Mouse (Mus musculus) hindbrain, embryonic 10.5 days (tissue): ENCODE data around the gene Exoc1. TPM values are rescaled to one million over a fixed set of nuclear protein-coding genes. Genes with fewer than 3 reads are reported as not detected.

Experiments
- DNase-seq: peaks from one replicate; pipeline ENCODE4 v3.0.0-alpha.2; 2017; ENCODE audit warnings: low spot score
- H3K27ac ChIP-seq: fragments of 300-500 bp; sonication (generic); 2 replicates; pipeline ENCODE4 v1.5.1; 2016; ENCODE audit warnings: mild to moderate bottlenecking, moderate library complexity
- H3K27me3 ChIP-seq: fragments of 300-500 bp; sonication (generic); 2 replicates; pipeline ENCODE4 v1.6.1; 2016; ENCODE audit warnings: mild to moderate bottlenecking; ENCODE audit not compliant: poor library complexity, insufficient read depth, severe bottlenecking
- H3K36me3 ChIP-seq: fragments of 300-500 bp; sonication (generic); 2 replicates; pipeline ENCODE4 v1.6.1; 2016; ENCODE audit warnings: mild to moderate bottlenecking, moderate library complexity
- H3K4me1 ChIP-seq: fragments of 300-500 bp; sonication (generic); replicated peaks from 2 replicates; pipeline ENCODE4 v1.6.1; 2016; ENCODE audit warnings: mild to moderate bottlenecking
- H3K4me3 ChIP-seq: fragments of 300-500 bp; sonication (generic); 2 replicates; pipeline ENCODE4 v1.5.1; 2016; ENCODE audit warnings: mild to moderate bottlenecking, moderate library complexity
- H3K9me3 ChIP-seq: fragments of 300-500 bp; sonication (generic); 2 replicates; pipeline ENCODE4 v1.6.1; 2016; ENCODE audit warnings: mild to moderate bottlenecking, moderate library complexity
- WGBS: fragments of 180-500 bp; shearing (Covaris S2); methylation state at CpG from one replicate; pipeline ENCODE4 v1.1.7; 2016; 5-methylcytosine and 5-hydroxymethylcytosine counted together
- polyA plus RNA-seq: library from polyadenylated mRNA; unstranded; fragments of >200 nt; fragmentation: Nextera tagmentation; extraction: Ambion mirVana; gene quantifications from 2 replicates; pipeline ENCODE4 v1.2.1, GENCODE M21; 2016

The Exoc1 gene
- polyA plus RNA-seq, 1 experiment from 2014 or later = 38.8 TPM

DNA sequence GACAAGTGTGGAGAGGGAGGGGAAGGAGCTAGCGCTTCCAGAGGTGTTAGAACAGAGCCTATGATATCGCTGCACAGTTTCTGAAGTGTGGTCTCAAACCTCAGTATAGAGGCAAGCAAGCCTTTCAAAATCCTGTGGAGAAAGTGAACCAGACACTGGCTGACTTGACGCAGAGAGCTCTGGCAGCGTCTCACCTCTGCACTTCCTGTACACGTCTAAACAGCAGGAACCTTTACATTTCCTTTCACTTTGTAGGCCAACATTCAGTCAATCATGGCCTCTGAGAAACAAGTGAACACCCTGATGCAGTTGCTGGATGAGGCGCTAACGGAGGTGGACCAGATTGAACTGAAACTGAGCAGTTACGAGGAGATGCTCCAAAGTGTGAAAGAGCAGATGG is 14.1 kb downstream of the Exoc1 start:
- no peak for DNase-seq
- no peak overlapping the region for H3K27ac ChIP-seq
- no peak overlapping the region for H3K4me3 ChIP-seq
- H3K36me3 ChIP-seq = peaks cover 72% of the 10 kb centered on the region
- no peaks in the 10 kb centered on the region for H3K4me1 ChIP-seq
- no peaks in the 10 kb centered on the region for H3K27me3 ChIP-seq
- H3K9me3 ChIP-seq = no peaks in the 10 kb centered on the region
- WGBS = 93% methylated on average over 8 of the region's 8 CpGs

DNA sequence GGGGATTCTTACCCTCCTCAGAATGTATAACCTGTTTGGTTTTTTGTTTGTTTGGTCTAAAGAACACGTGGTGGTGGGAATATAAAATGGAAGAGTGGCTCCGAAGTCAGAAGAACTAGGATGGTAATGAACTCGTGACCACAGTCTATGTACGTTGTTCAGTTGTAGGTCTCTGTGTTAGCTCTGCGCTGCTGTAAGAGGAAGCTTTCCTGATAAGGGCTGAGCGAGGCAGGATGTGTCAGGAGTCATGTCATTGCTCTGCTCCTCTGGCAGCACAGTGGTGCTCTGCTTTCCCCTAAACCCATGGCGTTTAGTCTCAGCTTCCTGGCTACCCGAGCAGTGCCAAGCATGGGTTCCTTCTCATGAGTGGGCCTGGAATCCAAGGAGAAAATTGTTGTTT is 21.3 kb downstream of the Exoc1 start:
- H3K4me3 ChIP-seq = no peak overlapping the region
- DNase-seq = no peak
- H3K9me3 ChIP-seq = no peaks in the 10 kb centered on the region
- no peaks in the 10 kb centered on the region for H3K27me3 ChIP-seq
- 91% methylated on average over 8 of the region's 8 CpGs for WGBS
- peaks cover 64% of the 10 kb centered on the region for H3K36me3 ChIP-seq
- no peak overlapping the region for H3K27ac ChIP-seq
- no peaks in the 10 kb centered on the region for H3K4me1 ChIP-seq

DNA sequence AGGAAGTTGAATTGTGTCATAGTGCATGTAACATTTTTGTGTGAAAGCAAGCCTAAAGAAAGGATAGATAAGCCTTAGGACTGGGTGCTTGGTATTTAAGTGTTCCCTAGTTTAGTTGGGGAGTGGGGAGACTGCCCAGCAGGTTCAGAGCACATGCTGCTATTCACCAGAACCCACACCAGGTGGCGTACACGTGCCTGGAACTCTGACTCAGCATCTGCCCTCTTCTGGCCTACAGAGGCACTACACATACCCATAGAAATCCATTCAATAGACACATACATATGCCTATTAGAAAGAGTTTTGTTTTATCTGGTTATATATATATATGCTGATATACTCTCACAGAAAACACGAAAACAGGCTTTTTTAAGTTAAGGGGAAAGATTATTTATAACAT is 36.2 kb downstream of the Exoc1 start:
- no peak overlapping the region for H3K4me3 ChIP-seq
- no peaks in the 10 kb centered on the region for H3K27me3 ChIP-seq
- H3K4me1 ChIP-seq = no peaks in the 10 kb centered on the region
- no peak overlapping the region for H3K27ac ChIP-seq
- peaks cover 98% of the 10 kb centered on the region for H3K36me3 ChIP-seq
- peak; percentile 30 for DNase-seq
- no peaks in the 10 kb centered on the region for H3K9me3 ChIP-seq
- 32% methylated on average over 3 of the region's 3 CpGs for WGBS

DNA sequence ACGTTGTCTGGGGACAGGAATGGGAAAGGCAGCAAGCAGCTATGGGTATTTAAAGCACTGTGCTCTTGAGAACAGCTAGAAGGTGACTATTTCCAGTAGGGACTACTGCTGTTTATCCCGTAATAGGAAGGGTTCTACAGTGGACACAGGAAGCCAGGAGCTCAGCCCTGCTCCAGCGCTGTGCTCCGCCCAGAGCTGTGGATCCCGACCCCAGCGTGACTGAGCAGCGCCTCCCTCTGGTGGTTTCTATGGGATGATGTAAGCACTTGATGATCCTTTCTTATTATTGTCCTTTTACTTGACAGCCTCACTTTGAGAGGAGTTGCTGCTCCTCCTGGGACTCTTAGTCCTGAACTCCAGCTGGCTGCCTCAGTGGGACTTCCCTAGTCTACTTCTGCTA is 45.1 kb downstream of the Exoc1 start:
- WGBS = 74% methylated on average over 7 of the region's 7 CpGs
- Histone ChIP-seq H3K27me3 (no peaks in the 10 kb centered on the region), H3K36me3 (peaks cover 34% of the 10 kb centered on the region), H3K4me3 (no peak overlapping the region), H3K27ac (no peak overlapping the region), H3K4me1 (no peaks in the 10 kb centered on the region), H3K9me3 (0 out of 2 replicates have a peak, but pooled peaks cover 13% of the 10 kb centered on the region)
- DNase-seq = no peak

DNA sequence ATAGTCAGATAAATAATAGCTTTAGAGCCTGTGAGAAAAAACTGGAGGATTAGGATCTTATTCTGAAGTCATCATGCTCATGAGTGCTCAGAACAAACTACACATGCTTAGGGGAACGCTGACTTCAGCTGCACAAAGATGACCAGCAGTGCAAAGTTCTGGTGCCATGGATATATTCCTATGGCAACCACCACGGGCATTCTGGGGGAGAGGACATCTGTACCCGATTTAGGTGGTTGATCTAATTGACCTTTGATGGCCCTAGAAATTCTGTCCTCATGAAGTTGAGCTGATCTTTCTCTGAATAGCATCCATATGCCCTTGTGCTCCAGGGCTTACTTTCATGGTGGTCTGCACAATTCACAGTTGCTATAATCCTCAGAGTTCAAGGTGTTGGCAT is 47.9 kb downstream of the Exoc1 start:
- H3K36me3 ChIP-seq = 0 out of 2 replicates have a peak, but pooled peaks cover 6% of the 10 kb centered on the region
- no peaks in the 10 kb centered on the region for H3K4me1 ChIP-seq
- no peaks in the 10 kb centered on the region for H3K27me3 ChIP-seq
- no peak overlapping the region for H3K27ac ChIP-seq
- H3K4me3 ChIP-seq = no peak overlapping the region
- DNase-seq = no peak
- WGBS = 71% methylated on average over 3 of the region's 3 CpGs
- H3K9me3 ChIP-seq = 0 out of 2 replicates have a peak, but pooled peaks cover 8% of the 10 kb centered on the region

DNA sequence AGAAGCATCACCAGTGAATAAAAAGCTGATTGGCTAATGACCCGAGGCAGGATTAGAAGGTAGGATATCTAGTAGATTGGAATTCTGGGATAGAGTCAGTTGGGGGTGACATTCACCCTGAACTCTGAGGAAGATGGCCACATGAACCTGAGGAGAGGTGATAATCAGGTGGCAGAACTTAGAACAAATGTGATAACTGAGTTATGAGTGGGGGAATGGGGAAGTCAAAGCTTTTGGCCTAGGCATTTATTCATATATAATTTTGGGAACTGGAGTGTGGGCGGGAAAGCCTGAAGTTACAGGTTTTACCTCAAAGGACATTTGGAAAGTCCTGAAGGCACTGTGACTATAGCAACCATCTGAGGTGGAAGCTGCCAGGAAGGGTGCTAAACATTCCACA is 56.3 kb downstream of the Exoc1 start:
- no peaks in the 10 kb centered on the region for H3K9me3 ChIP-seq
- DNase-seq = no peak
- WGBS = 87% methylated on average over 2 of the region's 2 CpGs

DNA sequence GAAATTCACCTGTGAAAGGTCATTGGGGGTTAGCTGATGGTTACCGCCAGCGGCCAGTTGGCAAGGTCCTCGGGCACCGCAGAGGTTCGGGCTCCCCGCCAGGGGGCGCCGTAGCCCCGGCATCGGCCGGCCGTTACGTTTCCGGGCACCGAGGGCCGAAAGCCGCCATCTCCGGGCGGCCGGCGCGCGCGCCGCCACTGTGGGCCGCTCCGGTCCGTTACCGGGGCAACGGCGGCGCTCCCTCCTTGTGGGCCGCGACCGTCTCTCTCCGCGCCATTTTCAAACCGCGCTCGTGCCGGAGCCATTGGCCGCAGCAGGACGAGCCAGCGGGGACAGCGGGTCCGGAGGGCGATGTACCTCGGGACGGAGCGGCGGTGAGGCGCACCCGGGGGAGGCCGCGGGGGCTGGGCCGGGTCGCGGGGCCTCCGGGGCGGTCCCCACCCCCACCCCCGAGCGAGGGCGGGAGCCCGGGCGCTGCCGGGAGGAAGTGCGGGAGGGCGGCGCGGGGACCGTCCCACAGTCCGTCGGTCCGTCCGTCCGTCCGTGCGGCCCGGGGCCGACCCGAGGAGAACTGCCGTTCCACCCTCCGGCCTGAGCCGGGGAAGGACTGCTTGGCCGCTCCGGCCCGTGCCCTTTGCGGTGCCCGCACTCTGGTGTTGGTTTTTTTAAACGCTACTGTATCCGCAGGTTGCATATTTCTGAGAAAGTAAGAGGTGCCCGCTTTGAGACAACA is 59.6 kb downstream of the Exoc1 start, which contains the start of gene Cep135:
TSS of gene Cep135 (plus strand) at position 148 of the 733 bp plus-strand sequence.
- under 1% methylated on average over 92 of the region's 92 CpGs for WGBS
- peaks cover 20% of the 10 kb centered on the region for H3K4me1 ChIP-seq
- peak within 1 kb of the TSS; percentile 99 for H3K27ac ChIP-seq
- H3K9me3 ChIP-seq = no peaks in the 10 kb centered on the region
- DNase-seq = peak; percentile 89
- H3K4me3 ChIP-seq = peak within 1 kb of the TSS; percentile 92
- peaks cover 26% of the 10 kb centered on the region for H3K36me3 ChIP-seq
- no peaks in the 10 kb centered on the region for H3K27me3 ChIP-seq

More for the DNA sequence above, 56.3 kb downstream of the Exoc1 start:
- Histone ChIP-seq H3K27ac (no peak overlapping the region), H3K27me3 (no peaks in the 10 kb centered on the region), H3K4me3 (no peak overlapping the region), H3K4me1 (peaks cover 18% of the 10 kb centered on the region), H3K36me3 (no peaks in the 10 kb centered on the region)

DNA sequence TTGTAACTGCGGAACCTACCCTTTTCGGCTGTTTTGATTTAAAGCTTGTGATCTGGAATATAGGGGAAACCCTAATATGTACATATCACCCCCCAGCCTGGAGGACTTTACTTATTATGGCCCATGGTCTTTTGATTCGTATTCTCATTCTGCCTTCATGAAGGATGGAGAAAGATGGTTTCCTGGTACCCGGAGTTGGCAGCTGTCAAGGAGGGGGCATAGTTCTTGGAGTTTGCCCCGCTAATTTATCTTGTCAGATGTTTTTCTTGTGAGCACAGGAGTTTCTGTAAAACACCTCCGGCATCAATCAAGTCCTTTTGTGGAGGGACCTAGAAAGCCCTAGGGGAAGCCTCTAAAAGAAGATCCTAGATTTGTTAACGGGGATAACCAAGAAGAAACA is 60.2 kb downstream of the Exoc1 start:
- no peak for DNase-seq
- 10% methylated on average over 7 of the region's 7 CpGs for WGBS
- peak overlapping the region; percentile 92 for H3K4me3 ChIP-seq

DNA sequence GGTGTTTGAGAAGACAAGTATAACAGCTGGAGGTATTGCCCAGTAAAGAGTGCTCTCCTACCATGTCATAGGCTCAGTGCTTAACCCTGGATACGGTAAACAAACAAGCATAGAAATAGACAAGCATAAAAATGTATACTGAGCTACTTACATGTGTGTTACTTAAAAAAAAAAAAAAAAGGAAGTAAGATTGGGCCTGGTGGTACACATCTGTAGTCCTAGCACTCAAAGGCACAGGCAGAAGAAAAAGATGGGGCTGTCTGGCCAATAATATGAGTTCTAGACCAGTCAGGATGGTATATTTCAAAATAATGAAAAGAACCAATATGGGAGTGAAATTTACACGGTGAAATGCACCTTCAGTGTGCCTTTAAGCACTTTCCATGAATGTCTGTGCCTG is 60.9 kb downstream of the Exoc1 start:
- no peaks in the 10 kb centered on the region for H3K9me3 ChIP-seq
- H3K27me3 ChIP-seq = no peaks in the 10 kb centered on the region
- H3K4me1 ChIP-seq = peaks cover 20% of the 10 kb centered on the region
- 84% methylated on average over 2 of the region's 2 CpGs for WGBS
- H3K36me3 ChIP-seq = peaks cover 39% of the 10 kb centered on the region
- H3K27ac ChIP-seq = no peak overlapping the region
- H3K4me3 ChIP-seq = peak overlapping the region; percentile 92
- no peak for DNase-seq

More for the DNA sequence above, 60.2 kb downstream of the Exoc1 start:
- Histone ChIP-seq H3K27me3 (no peaks in the 10 kb centered on the region), H3K9me3 (no peaks in the 10 kb centered on the region), H3K4me1 (peaks cover 20% of the 10 kb centered on the region), H3K36me3 (peaks cover 32% of the 10 kb centered on the region), H3K27ac (peak overlapping the region; percentile 99)

DNA sequence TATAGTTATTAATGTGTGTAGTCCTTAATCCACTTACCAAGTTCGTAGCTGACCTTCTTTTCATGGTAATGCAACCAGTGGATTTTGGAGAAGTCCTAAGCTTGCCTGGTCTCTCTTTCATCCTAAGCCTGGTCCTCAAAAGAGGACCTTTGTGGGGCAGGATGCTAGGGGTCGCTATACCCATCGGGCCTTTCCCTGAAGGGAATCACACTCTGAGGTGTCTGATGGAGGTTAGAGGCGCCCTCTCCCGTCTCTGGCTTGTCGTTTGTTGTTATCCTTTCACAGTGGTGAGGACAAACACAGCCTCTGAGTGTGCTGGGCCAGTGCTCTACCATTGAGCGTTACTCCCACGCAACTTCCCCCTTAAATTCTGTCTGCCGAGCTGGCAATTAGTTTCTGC is 62.8 kb downstream of the Exoc1 start:
- Histone ChIP-seq H3K4me1 (peaks cover 20% of the 10 kb centered on the region), H3K27ac (no peak overlapping the region), H3K9me3 (no peaks in the 10 kb centered on the region), H3K36me3 (peaks cover 57% of the 10 kb centered on the region), H3K4me3 (no peak overlapping the region), H3K27me3 (no peaks in the 10 kb centered on the region)
- no peak for DNase-seq
- WGBS = 60% methylated on average over 9 of the region's 9 CpGs

DNA sequence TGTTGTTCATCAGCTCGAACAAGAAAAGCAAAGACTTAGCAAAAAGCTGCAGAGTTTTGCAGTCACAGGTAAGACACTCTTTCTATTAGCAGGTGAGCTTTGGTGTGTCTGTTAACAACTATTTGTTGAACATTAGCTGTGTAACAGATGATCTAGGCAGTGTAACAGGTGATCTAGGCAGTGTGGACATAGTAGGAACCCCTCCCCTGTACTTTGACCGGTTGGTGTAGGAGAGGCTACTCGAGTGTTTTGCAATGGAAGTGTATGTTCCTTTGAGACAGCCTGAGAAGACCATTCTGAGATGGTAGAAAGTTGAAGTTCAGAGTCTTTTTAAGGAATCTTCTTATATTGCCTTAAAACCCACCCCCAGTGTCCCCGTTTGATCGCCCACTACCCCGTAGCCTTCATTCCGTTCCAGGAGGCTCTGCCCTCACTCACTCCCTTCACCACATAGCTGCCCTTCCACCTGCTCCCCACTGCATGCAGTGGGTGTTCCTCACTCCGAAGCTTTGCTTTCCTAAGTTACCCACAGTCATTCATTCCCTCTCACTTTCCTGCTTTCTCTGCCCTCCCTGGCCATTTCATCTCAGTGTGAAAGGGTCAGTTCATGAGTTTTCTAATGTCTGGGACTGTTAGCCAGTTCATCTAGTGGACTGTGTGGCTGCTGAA is 80.7 kb downstream of the Exoc1 start:
- no peak for DNase-seq
- no peaks in the 10 kb centered on the region for H3K4me1 ChIP-seq
- 94% methylated on average over 8 of the region's 8 CpGs for WGBS
- peaks cover 98% of the 10 kb centered on the region for H3K36me3 ChIP-seq
- H3K4me3 ChIP-seq = no peak overlapping the region
- H3K9me3 ChIP-seq = no peaks in the 10 kb centered on the region
- H3K27ac ChIP-seq = no peak overlapping the region
- no peaks in the 10 kb centered on the region for H3K27me3 ChIP-seq

DNA sequence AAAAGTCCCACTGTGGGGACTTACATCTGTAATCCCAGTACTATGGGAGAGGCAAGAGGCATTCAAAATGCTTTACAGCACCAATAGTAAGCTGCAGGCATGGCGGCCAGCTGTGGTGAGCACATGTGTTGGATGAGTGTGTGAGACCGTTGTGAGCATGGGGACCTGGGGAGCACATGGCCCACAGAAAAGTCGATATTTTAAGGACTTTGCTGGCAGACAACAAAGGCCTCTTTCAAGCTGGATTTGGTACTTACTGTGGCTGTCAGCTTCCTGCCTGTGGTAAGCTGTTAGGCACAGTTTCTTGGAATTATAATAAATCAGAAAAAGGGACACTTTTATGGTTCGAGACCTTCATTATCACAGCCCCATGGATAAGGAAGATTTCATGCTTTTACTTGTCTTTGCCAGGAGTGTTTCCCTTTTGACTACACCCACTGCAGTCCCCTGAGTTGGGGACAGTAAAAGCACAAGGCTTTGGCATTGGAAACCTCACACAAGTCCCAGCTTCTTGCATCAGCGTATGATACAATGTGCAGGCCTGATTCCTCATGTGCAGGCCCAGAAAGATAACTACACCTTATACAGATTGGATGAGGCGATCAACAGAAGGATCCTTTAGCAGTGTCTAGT is 83.9 kb downstream of the Exoc1 start:
- H3K4me3 ChIP-seq = no peak overlapping the region
- no peak for DNase-seq
- H3K9me3 ChIP-seq = no peaks in the 10 kb centered on the region
- WGBS = 92% methylated on average over 6 of the region's 6 CpGs
- H3K27me3 ChIP-seq = no peaks in the 10 kb centered on the region
- no peak overlapping the region for H3K27ac ChIP-seq
- no peaks in the 10 kb centered on the region for H3K4me1 ChIP-seq
- peaks cover 95% of the 10 kb centered on the region for H3K36me3 ChIP-seq

DNA sequence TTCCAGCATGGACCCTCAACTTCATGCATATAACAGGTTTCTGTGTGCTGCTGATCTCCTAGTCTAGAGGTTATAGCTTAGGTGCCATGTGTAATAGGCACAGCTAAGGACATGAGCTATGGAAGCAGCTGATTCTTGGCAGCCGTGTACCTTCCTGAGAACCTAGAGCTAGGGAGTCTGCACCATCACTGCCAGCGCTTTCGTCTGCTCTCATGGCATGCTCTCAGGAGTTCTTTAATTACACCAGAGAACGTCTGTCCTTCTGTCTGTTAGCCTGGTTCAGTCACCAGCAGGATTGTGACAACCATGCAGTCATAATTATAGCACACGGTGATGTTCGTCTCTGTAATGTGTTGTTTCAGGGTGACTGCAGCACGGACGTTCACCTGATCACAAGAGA is 86.2 kb downstream of the Exoc1 start:
- Histone ChIP-seq H3K27me3 (no peaks in the 10 kb centered on the region), H3K4me1 (no peaks in the 10 kb centered on the region), H3K36me3 (peaks cover 94% of the 10 kb centered on the region), H3K4me3 (no peak overlapping the region), H3K9me3 (no peaks in the 10 kb centered on the region), H3K27ac (no peak overlapping the region)
- WGBS = 92% methylated on average over 8 of the region's 8 CpGs
- no peak for DNase-seq
